Mouse (Mus musculus): ENCODE data around the gene Steap4. TPM values are rescaled to one million over a fixed set of nuclear protein-coding genes. Genes with fewer than 3 reads are reported as not detected.

Steap4 gene
- not detected for polyA plus RNA-seq (2012; fragmentation: generic; extraction: Trizol)

GRCm38 (mm10) chr5:7960176-7960575, at the start of gene Steap4:
TSS of gene Steap4 (plus strand) at chr5:7960457.
- H3K79me2 ChIP-seq (ENCODE audit: control insufficient read depth, insufficient read depth): no peaks in the 10 kb centered on the region
- no peak within 1 kb of the TSS for H3ac ChIP-seq (ENCODE audit: control insufficient read depth, insufficient read length)
- no peaks in the 10 kb centered on the region for H3K36me3 ChIP-seq (ENCODE audit: control insufficient read depth, insufficient read depth)
- no peak within 1 kb of the TSS for H3K4me3 ChIP-seq
- no peak for TF ChIP-seq TCF12 (IDR thresholded peaks at IDR 0.05; ENCODE audit: insufficient read depth, poor library complexity, severe bottlenecking)
- no peak for TF ChIP-seq REST (IDR thresholded peaks at IDR 0.05; ENCODE audit: insufficient read depth, insufficient read length)
- no peak for TF ChIP-seq CEBPB (IDR thresholded peaks at IDR 0.05; ENCODE audit: insufficient read depth, poor library complexity, severe bottlenecking)
- TF ChIP-seq MAX (IDR thresholded peaks at IDR 0.05; ENCODE audit: low read depth): no peak
- H3K27me3 ChIP-seq (ENCODE audit: control insufficient read depth, insufficient read depth, insufficient read length): no peaks in the 10 kb centered on the region
- no peak within 1 kb of the TSS for H3K4me2 ChIP-seq (ENCODE audit: low read depth)

- no peak overlapping the region for H3ac ChIP-seq (ENCODE audit: control insufficient read depth, insufficient read length)
- H3K4me3 ChIP-seq: no peak overlapping the region
- no peak for TF ChIP-seq REST (IDR thresholded peaks at IDR 0.05; ENCODE audit: insufficient read depth, insufficient read length)
- TF ChIP-seq CEBPB (IDR thresholded peaks at IDR 0.05; ENCODE audit: insufficient read depth, poor library complexity, severe bottlenecking): no peak
- no peak for TF ChIP-seq POLR2A (IDR thresholded peaks at IDR 0.05; ENCODE audit: insufficient read length, low read depth)
- TF ChIP-seq USF1 (IDR thresholded peaks at IDR 0.05; ENCODE audit: low read depth): no peak
- TF ChIP-seq MAX (IDR thresholded peaks at IDR 0.05; ENCODE audit: low read depth): no peak
- TF ChIP-seq MYOD1 (IDR thresholded peaks at IDR 0.05; ENCODE audit: control insufficient read depth in 1 of 3, insufficient read length in 2 of 3, low read depth in 2 of 3): no peak
- TF ChIP-seq TCF12 (IDR thresholded peaks at IDR 0.05; ENCODE audit: insufficient read depth, poor library complexity, severe bottlenecking): no peak
- TF ChIP-seq E2F4 (IDR thresholded peaks at IDR 0.05; ENCODE audit: insufficient read depth): no peak
- TF ChIP-seq TCF3 (IDR thresholded peaks at IDR 0.05; ENCODE audit: insufficient read length, low read depth): no peak
- no peak for TF ChIP-seq POLR2AphosphoS2 (IDR thresholded peaks at IDR 0.05; ENCODE audit: insufficient read length, low read depth)
- no peak for TF ChIP-seq SRF (IDR thresholded peaks at IDR 0.05; ENCODE audit: control insufficient read depth, insufficient read length, low read depth)
- no peak for TF ChIP-seq MYOG (IDR thresholded peaks at IDR 0.05; ENCODE audit: control insufficient read depth in 1 of 3, insufficient read depth in 1 of 3, insufficient read length in 2 of 3, low read depth in 2 of 3)
- H3K4me2 ChIP-seq (ENCODE audit: low read depth): no peak overlapping the region
- H3K79me2 ChIP-seq (ENCODE audit: control insufficient read depth, insufficient read depth): no peaks in the 10 kb centered on the region
- H3K27me3 ChIP-seq (ENCODE audit: control insufficient read depth, insufficient read depth, insufficient read length): no peaks in the 10 kb centered on the region
- H3K36me3 ChIP-seq (ENCODE audit: control insufficient read depth, insufficient read depth): no peaks in the 10 kb centered on the region
Observed at GRCm38 (mm10) chr5:7911975-7912374, 48.3 kb upstream of the Steap4 start.

- Histone ChIP-seq H3ac (ENCODE audit: control insufficient read depth, insufficient read length) (no peak overlapping the region), H3K4me3 (no peak overlapping the region), H3K27me3 (ENCODE audit: control insufficient read depth, insufficient read depth, insufficient read length) (no peaks in the 10 kb centered on the region), H3K36me3 (ENCODE audit: control insufficient read depth, insufficient read depth) (no peaks in the 10 kb centered on the region), H3K79me2 (ENCODE audit: control insufficient read depth, insufficient read depth) (peaks cover 5% of the 10 kb centered on the region), H3K4me2 (ENCODE audit: low read depth) (no peak overlapping the region)
- TF ChIP-seq CEBPB (IDR thresholded peaks at IDR 0.05; ENCODE audit: insufficient read depth, poor library complexity, severe bottlenecking) (no peak), TCF3 (IDR thresholded peaks at IDR 0.05; ENCODE audit: insufficient read length, low read depth) (no peak), POLR2A (IDR thresholded peaks at IDR 0.05; ENCODE audit: insufficient read length, low read depth) (no peak), MYOG (IDR thresholded peaks at IDR 0.05; ENCODE audit: control insufficient read depth in 1 of 3, insufficient read depth in 1 of 3, insufficient read length in 2 of 3, low read depth in 2 of 3) (no peak), E2F4 (IDR thresholded peaks at IDR 0.05; ENCODE audit: insufficient read depth) (no peak), SRF (IDR thresholded peaks at IDR 0.05; ENCODE audit: control insufficient read depth, insufficient read length, low read depth) (no peak), MAX (IDR thresholded peaks at IDR 0.05; ENCODE audit: low read depth) (no peak), USF1 (IDR thresholded peaks at IDR 0.05; ENCODE audit: low read depth) (no peak)
Observed at GRCm38 (mm10) chr5:7917501-7918295, 42.6 kb upstream of the Steap4 start.

GRCm38 (mm10) chr5:7918296-7918579, 42.0 kb upstream of the Steap4 start:
- no peaks in the 10 kb centered on the region for H3K36me3 ChIP-seq (ENCODE audit: control insufficient read depth, insufficient read depth)
- H3K4me3 ChIP-seq: no peak overlapping the region
- no peak overlapping the region for H3K4me2 ChIP-seq (ENCODE audit: low read depth)
- H3K79me2 ChIP-seq (ENCODE audit: control insufficient read depth, insufficient read depth): peaks cover 5% of the 10 kb centered on the region
- no peak overlapping the region for H3ac ChIP-seq (ENCODE audit: control insufficient read depth, insufficient read length)
- TF ChIP-seq REST (IDR thresholded peaks at IDR 0.05; ENCODE audit: insufficient read depth, insufficient read length): no peak
- no peak for TF ChIP-seq POLR2A (IDR thresholded peaks at IDR 0.05; ENCODE audit: insufficient read length, low read depth)
- no peak for TF ChIP-seq CEBPB (IDR thresholded peaks at IDR 0.05; ENCODE audit: insufficient read depth, poor library complexity, severe bottlenecking)
- TF ChIP-seq TCF3 (IDR thresholded peaks at IDR 0.05; ENCODE audit: insufficient read length, low read depth): no peak
- no peak for TF ChIP-seq POLR2AphosphoS2 (IDR thresholded peaks at IDR 0.05; ENCODE audit: insufficient read length, low read depth)
- TF ChIP-seq TCF12 (IDR thresholded peaks at IDR 0.05; ENCODE audit: insufficient read depth, poor library complexity, severe bottlenecking): no peak
- no peak for TF ChIP-seq MAX (IDR thresholded peaks at IDR 0.05; ENCODE audit: low read depth)
- TF ChIP-seq MYOD1 (IDR thresholded peaks at IDR 0.05; ENCODE audit: control insufficient read depth in 1 of 3, insufficient read length in 2 of 3, low read depth in 2 of 3): no peak
- no peak for TF ChIP-seq SRF (IDR thresholded peaks at IDR 0.05; ENCODE audit: control insufficient read depth, insufficient read length, low read depth)
- no peak for TF ChIP-seq MYOG (IDR thresholded peaks at IDR 0.05; ENCODE audit: control insufficient read depth in 1 of 3, insufficient read depth in 1 of 3, insufficient read length in 2 of 3, low read depth in 2 of 3)
- no peak for TF ChIP-seq E2F4 (IDR thresholded peaks at IDR 0.05; ENCODE audit: insufficient read depth)
- no peak for TF ChIP-seq USF1 (IDR thresholded peaks at IDR 0.05; ENCODE audit: low read depth)
- no peaks in the 10 kb centered on the region for H3K27me3 ChIP-seq (ENCODE audit: control insufficient read depth, insufficient read depth, insufficient read length)

- Histone ChIP-seq H3K36me3 (ENCODE audit: control insufficient read depth, insufficient read depth) (no peaks in the 10 kb centered on the region), H3K27me3 (ENCODE audit: control insufficient read depth, insufficient read depth, insufficient read length) (no peaks in the 10 kb centered on the region), H3K4me3 (no peak overlapping the region), H3ac (ENCODE audit: control insufficient read depth, insufficient read length) (no peak overlapping the region), H3K79me2 (ENCODE audit: control insufficient read depth, insufficient read depth) (peaks cover 8% of the 10 kb centered on the region), H3K4me2 (ENCODE audit: low read depth) (no peak overlapping the region)
- TF ChIP-seq TCF3 (IDR thresholded peaks at IDR 0.05; ENCODE audit: insufficient read length, low read depth): no peak
- TF ChIP-seq POLR2A (IDR thresholded peaks at IDR 0.05; ENCODE audit: insufficient read length, low read depth): no peak
- no peak for TF ChIP-seq USF1 (IDR thresholded peaks at IDR 0.05; ENCODE audit: low read depth)
- TF ChIP-seq POLR2AphosphoS2 (IDR thresholded peaks at IDR 0.05; ENCODE audit: insufficient read length, low read depth): no peak
- TF ChIP-seq REST (IDR thresholded peaks at IDR 0.05; ENCODE audit: insufficient read depth, insufficient read length): no peak
- no peak for TF ChIP-seq MAX (IDR thresholded peaks at IDR 0.05; ENCODE audit: low read depth)
- TF ChIP-seq MYOG (IDR thresholded peaks at IDR 0.05; ENCODE audit: control insufficient read depth in 1 of 3, insufficient read depth in 1 of 3, insufficient read length in 2 of 3, low read depth in 2 of 3): no peak
- no peak for TF ChIP-seq TCF12 (IDR thresholded peaks at IDR 0.05; ENCODE audit: insufficient read depth, poor library complexity, severe bottlenecking)
- TF ChIP-seq CEBPB (IDR thresholded peaks at IDR 0.05; ENCODE audit: insufficient read depth, poor library complexity, severe bottlenecking): no peak
- TF ChIP-seq SRF (IDR thresholded peaks at IDR 0.05; ENCODE audit: control insufficient read depth, insufficient read length, low read depth): no peak
- TF ChIP-seq MYOD1 (IDR thresholded peaks at IDR 0.05; ENCODE audit: control insufficient read depth in 1 of 3, insufficient read length in 2 of 3, low read depth in 2 of 3): no peak
- TF ChIP-seq E2F4 (IDR thresholded peaks at IDR 0.05; ENCODE audit: insufficient read depth): no peak
Observed at GRCm38 (mm10) chr5:7919681-7920080, 40.6 kb upstream of the Steap4 start.

All from myocyte (in vitro differentiated cells).